Mouse (Mus musculus) liver, adult 2 months (tissue): ENCODE measurements around the gene Cga.
"Not testable (repeated sequence)": the region's sequence is repeated elsewhere in the genome, so short reads cannot be mapped to it uniquely, and the experiment has no call there.

Experiments used
- CTCF ChIP-seq: fragments of 200-500 bp; IDR thresholded peaks from 2 replicates; pipeline ENCODE4 v1.5.1; 2011; ENCODE audit warnings: low read depth, low read length, control low read depth
- POLR2A ChIP-seq: fragments of 200-500 bp; IDR thresholded peaks from 2 replicates; pipeline ENCODE4 v1.6.1; 2011; ENCODE audit warnings: low read length, control low read depth; ENCODE audit not compliant: insufficient read depth; ENCODE audit errors: extremely low read depth

DNA sequence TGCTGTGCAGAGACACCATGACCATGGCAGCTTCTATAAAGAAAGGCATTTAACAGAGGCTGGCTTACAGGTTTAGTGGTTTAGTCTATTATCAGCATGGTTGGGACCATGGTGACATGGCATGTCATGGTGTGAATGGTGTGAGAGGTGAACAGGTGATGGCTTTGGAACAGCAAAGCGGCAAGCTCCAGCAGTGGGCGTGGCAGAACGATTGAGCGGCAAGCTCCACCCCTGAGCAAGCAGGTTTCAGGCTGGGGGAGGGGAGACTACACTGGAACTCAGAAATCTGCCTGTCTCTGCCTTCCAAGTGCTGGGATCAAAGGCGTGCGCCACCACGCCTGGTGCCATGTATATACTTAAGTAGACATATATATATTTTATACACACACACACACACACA is 34.8 kb downstream of the Cga start:
- not testable (repeated sequence) for TF ChIP-seq POLR2A, CTCF
